Mouse (Mus musculus) midbrain, embryonic 14.5 days (tissue): ENCODE measurements at regions not wholly inside any gene's neighbourhood (a gene's known extent, or its start where the extent isn't known, plus 50 kb on each side); places are given as distances from the start of the nearest gene placed in this dataset.

Source experiments
- ATAC-seq: fragments of 200-750 bp; cut with Nextera tagmentation; 2 replicates; pipeline ENCODE4 v1.8.0; 2017; ENCODE audit warnings: moderate number of reproducible peaks, moderate library complexity; ENCODE audit not compliant: low FRiP score, low TSS enrichment
- DNase-seq: peaks from one replicate; pipeline ENCODE4 v3.0.0-alpha.2; 2015
- H3K27ac ChIP-seq: fragments of 300-500 bp; sonication (generic); replicated peaks from 2 replicates; pipeline ENCODE4 v1.5.1; 2014; ENCODE audit warnings: mild to moderate bottlenecking, low read depth, low read length, moderate library complexity
- H3K27me3 ChIP-seq: fragments of 300-500 bp; sonication (generic); 2 replicates; pipeline ENCODE4 v1.6.1; 2014; ENCODE audit warnings: low read length, control low read depth, mixed read lengths; ENCODE audit not compliant: control insufficient read depth, insufficient read depth
- H3K36me3 ChIP-seq: fragments of 300-500 bp; sonication (generic); 2 replicates; pipeline ENCODE4 v1.6.1; 2014; ENCODE audit warnings: low read length, control low read depth; ENCODE audit not compliant: control insufficient read depth, insufficient read depth
- H3K4me1 ChIP-seq: fragments of 300-500 bp; sonication (generic); 2 replicates; pipeline ENCODE4 v1.6.1; 2014; ENCODE audit warnings: mild to moderate bottlenecking, antibody characterized with exemption, low read length, control low read depth; ENCODE audit not compliant: control insufficient read depth, insufficient read depth
- H3K4me2 ChIP-seq: fragments of 300-500 bp; sonication (generic); 2 replicates; pipeline ENCODE4 v1.6.1; 2014; ENCODE audit warnings: mild to moderate bottlenecking, low read length, moderate library complexity
- H3K4me3 ChIP-seq: fragments of 300-500 bp; sonication (generic); replicated peaks from 2 replicates; pipeline ENCODE4 v1.5.1; 2014; ENCODE audit warnings: low read depth, low read length
- H3K9ac ChIP-seq: fragments of 300-500 bp; sonication (generic); replicated peaks from 2 replicates; pipeline ENCODE4 v1.6.1; 2014; ENCODE audit warnings: mild to moderate bottlenecking, low read length, moderate library complexity
- H3K9me3 ChIP-seq: fragments of 300-500 bp; sonication (generic); 2 replicates; pipeline ENCODE4 v1.6.1; 2016; ENCODE audit warnings: low read length, control low read depth, mixed read lengths; ENCODE audit not compliant: control insufficient read depth
- WGBS: fragments of 180-500 bp; shearing (Covaris S2); extraction: QIAGEN DNeasy Blood & Tissue Kit; methylation state at CpG from one replicate; pipeline ENCODE4 v1.1.7; 2014; 5-methylcytosine and 5-hydroxymethylcytosine counted together

- peak; percentile 88 for ATAC-seq
- Histone ChIP-seq H3K4me1 (peaks cover 26% of the 10 kb centered on the region), H3K9ac (no peak overlapping the region), H3K27ac (peak overlapping the region; percentile 81), H3K36me3 (no peaks in the 10 kb centered on the region), H3K27me3 (no peaks in the 10 kb centered on the region), H3K9me3 (no peaks in the 10 kb centered on the region), H3K4me2 (peak overlapping the region; percentile 31), H3K4me3 (no peak overlapping the region)
- WGBS: 22% methylated on average over 13 of the region's 13 CpGs
- DNase-seq: peak; percentile 92
Measured at GRCm38 (mm10) chr4:48725660-48726348, 62.5 kb downstream of the Cavin4 start.

DNA sequence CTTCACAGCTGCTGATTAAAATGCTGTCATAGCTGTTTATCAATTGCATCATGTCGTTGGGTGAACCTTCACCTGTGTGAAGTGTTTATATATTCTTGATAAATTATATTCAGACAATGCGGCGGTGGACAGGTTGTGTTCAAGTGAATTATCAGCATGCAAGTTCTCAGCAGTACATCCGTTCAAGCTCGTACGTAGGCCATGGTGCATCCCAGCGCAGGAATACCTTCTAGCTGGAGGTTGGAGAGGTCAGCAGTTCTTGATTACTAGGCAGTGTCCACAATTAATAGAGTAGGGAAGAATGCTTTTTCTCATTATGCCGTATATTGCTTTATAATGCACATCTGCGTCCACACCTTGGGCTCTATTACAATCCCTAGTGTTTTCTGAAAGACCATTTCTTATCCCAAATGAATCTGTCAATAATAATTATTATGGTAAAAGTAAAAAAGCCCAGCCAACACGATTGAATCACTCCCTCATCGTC, 63.1 kb downstream of the Cavin4 start:
- ATAC-seq (no peak), DNase-seq (peak; percentile 36)
- H3K4me1 ChIP-seq: peaks cover 26% of the 10 kb centered on the region
- 65% methylated on average over 11 of the region's 11 CpGs for WGBS
- H3K4me3 ChIP-seq: no peak overlapping the region
- no peaks in the 10 kb centered on the region for H3K27me3 ChIP-seq
- H3K27ac ChIP-seq: peak overlapping the region; percentile 81
- H3K4me2 ChIP-seq: no peak overlapping the region
- no peak overlapping the region for H3K9ac ChIP-seq
- no peaks in the 10 kb centered on the region for H3K36me3 ChIP-seq
- H3K9me3 ChIP-seq: no peaks in the 10 kb centered on the region

DNA sequence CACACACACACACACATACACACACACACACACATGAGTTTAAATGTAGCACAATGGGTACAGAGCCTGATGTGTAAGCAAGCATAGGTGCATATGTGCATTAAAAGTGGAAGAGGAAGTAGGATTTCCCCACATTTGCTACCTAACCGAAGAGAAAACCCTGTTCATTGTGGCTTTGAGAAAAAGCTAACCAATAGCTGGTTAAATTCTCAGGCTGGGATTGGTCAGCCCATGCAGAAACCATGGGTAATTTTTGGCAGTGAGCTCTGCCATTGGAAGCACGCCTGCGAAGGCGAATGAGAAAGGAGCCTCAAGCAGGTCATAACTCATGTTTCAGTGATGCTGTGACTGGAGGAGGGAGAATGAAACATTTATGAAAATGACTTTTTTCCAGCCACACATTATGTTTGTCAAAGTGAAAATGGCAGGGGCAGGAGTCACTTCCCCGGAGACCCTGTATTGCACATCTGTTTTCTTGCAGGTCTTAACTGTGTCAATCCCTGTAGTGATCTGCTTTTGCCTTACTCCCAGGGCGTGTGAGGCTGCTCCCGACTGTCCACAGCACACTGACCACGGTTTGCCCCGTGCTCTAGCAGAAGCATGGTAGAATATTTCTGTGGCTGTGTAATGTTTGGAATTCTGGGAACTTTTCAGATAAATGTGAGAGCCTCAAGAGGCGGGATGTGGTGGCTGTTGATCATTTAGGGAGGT, 71.7 kb downstream of the Cavin4 start:
- H3K27me3 ChIP-seq: no peaks in the 10 kb centered on the region
- DNase-seq (no peak), ATAC-seq (no peak)
- no peak overlapping the region for H3K4me2 ChIP-seq
- H3K4me3 ChIP-seq: no peak overlapping the region
- no peaks in the 10 kb centered on the region for H3K4me1 ChIP-seq
- H3K36me3 ChIP-seq: no peaks in the 10 kb centered on the region
- no peak overlapping the region for H3K9ac ChIP-seq
- H3K9me3 ChIP-seq: no peaks in the 10 kb centered on the region
- no peak overlapping the region for H3K27ac ChIP-seq
- WGBS: 85% methylated on average over 10 of the region's 10 CpGs

- H3K36me3 ChIP-seq: no peaks in the 10 kb centered on the region
- H3K4me1 ChIP-seq: no peaks in the 10 kb centered on the region
- H3K4me2 ChIP-seq: no peak overlapping the region
- WGBS: 86% methylated on average over 3 of the region's 3 CpGs
- H3K27ac ChIP-seq: no peak overlapping the region
- ATAC-seq: no peak
- no peak overlapping the region for H3K9ac ChIP-seq
- no peaks in the 10 kb centered on the region for H3K27me3 ChIP-seq
- no peak for DNase-seq
- no peak overlapping the region for H3K4me3 ChIP-seq
- H3K9me3 ChIP-seq: no peaks in the 10 kb centered on the region
Measured at GRCm38 (mm10) chr4:48746237-48746636, 82.9 kb downstream of the Cavin4 start.

- no peak overlapping the region for H3K4me2 ChIP-seq
- H3K4me1 ChIP-seq: 0 out of 2 replicates have a peak, but pooled peaks cover 2% of the 10 kb centered on the region
- H3K9ac ChIP-seq: no peak overlapping the region
- ATAC-seq (no peak), DNase-seq (no peak)
- no peak overlapping the region for H3K27ac ChIP-seq
- no peak overlapping the region for H3K4me3 ChIP-seq
- 92% methylated on average over 7 of the region's 7 CpGs for WGBS
- H3K27me3 ChIP-seq: no peaks in the 10 kb centered on the region
- H3K9me3 ChIP-seq: no peaks in the 10 kb centered on the region
- H3K36me3 ChIP-seq: no peaks in the 10 kb centered on the region
Measured at GRCm38 (mm10) chr4:48749566-48749965, 86.3 kb downstream of the Cavin4 start.

GRCm38 (mm10) chr4:48750087-48750486, 86.8 kb downstream of the Cavin4 start:
- 88% methylated on average over 5 of the region's 5 CpGs for WGBS
- no peak for ATAC-seq

DNA sequence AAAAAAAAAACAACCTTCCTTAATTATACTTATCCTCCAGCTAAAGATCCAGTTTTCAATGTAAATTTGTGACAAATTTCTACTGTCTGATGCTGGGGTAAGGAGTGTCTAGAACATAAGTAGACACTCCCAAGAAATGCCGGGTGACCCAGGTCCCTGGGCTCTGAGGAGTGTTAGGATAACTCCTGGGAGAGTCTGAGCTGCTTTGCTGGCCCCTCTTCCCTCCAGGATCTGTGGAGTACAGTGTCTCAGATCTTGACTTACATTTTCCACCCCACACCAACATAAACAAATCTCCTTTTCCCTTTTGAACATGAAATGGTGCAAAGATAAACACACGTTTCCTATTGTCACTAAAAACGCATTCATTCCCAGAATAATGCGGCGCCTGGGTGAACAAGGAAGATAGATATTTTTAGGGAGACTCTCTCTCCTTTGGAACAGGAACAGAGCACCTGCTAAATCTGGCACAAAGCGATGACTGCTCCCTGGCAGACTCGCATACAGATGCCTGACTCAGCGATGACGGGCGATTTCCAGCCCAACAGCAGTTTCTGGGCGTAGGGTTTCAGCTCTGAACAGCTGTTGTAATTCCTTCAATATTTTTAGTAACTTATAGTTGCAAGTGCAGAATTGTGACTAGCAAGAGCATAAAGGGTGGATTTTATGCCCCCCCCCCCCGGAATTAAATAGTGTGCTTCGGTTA, 91.3 kb downstream of the Cavin4 start:
- H3K27me3 ChIP-seq: no peaks in the 10 kb centered on the region
- H3K36me3 ChIP-seq: no peaks in the 10 kb centered on the region
- H3K27ac ChIP-seq: peak overlapping the region; percentile 42; the same call in 1 of the 2 replicates
- H3K9ac ChIP-seq: no peak overlapping the region
- H3K9me3 ChIP-seq: no peaks in the 10 kb centered on the region
- 75% methylated on average over 13 of the region's 13 CpGs for WGBS
- DNase-seq (peak; percentile 60), ATAC-seq (no peak)
- H3K4me3 ChIP-seq: no peak overlapping the region
- H3K4me2 ChIP-seq: no peak overlapping the region
- H3K4me1 ChIP-seq: 0 out of 2 replicates have a peak, but pooled peaks cover 3% of the 10 kb centered on the region

More at GRCm38 (mm10) chr4:48750087-48750486, 86.8 kb downstream of the Cavin4 start:
- Histone ChIP-seq H3K4me2 (no peak overlapping the region), H3K4me1 (0 out of 2 replicates have a peak, but pooled peaks cover 3% of the 10 kb centered on the region), H3K36me3 (no peaks in the 10 kb centered on the region), H3K27ac (no peak overlapping the region), H3K9me3 (no peaks in the 10 kb centered on the region), H3K4me3 (no peak overlapping the region), H3K9ac (no peak overlapping the region), H3K27me3 (no peaks in the 10 kb centered on the region)
- no peak for DNase-seq

DNA sequence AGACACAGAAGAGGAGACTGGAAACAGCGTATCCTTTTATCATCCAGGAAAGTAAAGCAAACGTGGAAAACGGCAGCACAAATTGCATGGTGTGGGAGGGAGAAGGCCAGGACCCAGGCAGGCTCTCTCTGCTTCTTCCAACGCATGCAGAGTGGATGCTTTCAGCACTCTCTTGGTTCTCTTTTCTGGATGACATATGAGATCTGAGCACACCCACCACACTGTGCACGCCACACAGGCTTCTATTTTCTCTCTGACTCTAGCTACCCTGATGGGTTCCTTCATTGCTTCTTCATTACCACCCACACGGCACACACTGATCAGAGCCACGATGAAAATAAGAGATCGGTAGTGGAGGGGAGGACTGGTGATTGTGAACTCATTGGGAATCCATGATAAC, 97.3 kb downstream of the Cavin4 start:
- Histone ChIP-seq H3K4me1 (no peaks in the 10 kb centered on the region), H3K4me3 (no peak overlapping the region), H3K9me3 (no peaks in the 10 kb centered on the region), H3K36me3 (no peaks in the 10 kb centered on the region), H3K27ac (no peak overlapping the region), H3K9ac (no peak overlapping the region), H3K4me2 (no peak overlapping the region), H3K27me3 (no peaks in the 10 kb centered on the region)
- ATAC-seq (no peak), DNase-seq (no peak)
- WGBS: 89% methylated on average over 8 of the region's 8 CpGs
